Mouse (Mus musculus) heart, adult 2 months (tissue): ENCODE results near the gene Ror2. TPM values are rescaled to one million over a fixed set of nuclear protein-coding genes. Genes with fewer than 3 reads are reported as not detected.

Experiments
- DNase-seq, 2 experiments: peaks; one replicate each; pipeline ENCODE4 v3.0.0; 2021
- H3K27ac ChIP-seq: fragments of 200-600 bp; 2 replicates; pipeline ENCODE4 v1.8.1; 2022
- H3K27me3 ChIP-seq: fragments of 200-500 bp; 2 replicates; pipeline ENCODE4 v1.6.1; 2012; ENCODE audit warnings: mild to moderate bottlenecking, low read length, inconsistent platforms, mixed read lengths; ENCODE audit not compliant: control insufficient read depth, insufficient read depth
- H3K36me3 ChIP-seq: fragments of 200-500 bp; 2 replicates; pipeline ENCODE4 v1.6.1; 2012; ENCODE audit warnings: low read length, inconsistent platforms; ENCODE audit not compliant: control insufficient read depth, insufficient read depth
- H3K4me1 ChIP-seq: fragments of 200-500 bp; 2 replicates; pipeline ENCODE4 v1.6.1; 2011; ENCODE audit warnings: low read length; ENCODE audit not compliant: control insufficient read depth, insufficient read depth
- H3K4me3 ChIP-seq: fragments of 200-600 bp; 2 replicates; pipeline ENCODE4 v1.8.1; 2022
- H3K79me2 ChIP-seq: fragments of 200-500 bp; replicated peaks from 2 replicates; pipeline ENCODE4 v1.6.1; 2012; ENCODE audit warnings: mild to moderate bottlenecking, inconsistent platforms, low read length, moderate library complexity, mixed read lengths; ENCODE audit not compliant: control insufficient read depth, insufficient read depth
- H3K9ac ChIP-seq: fragments of 200-500 bp; 2 replicates; pipeline ENCODE4 v1.6.1; 2012; ENCODE audit warnings: low read depth, mild to moderate bottlenecking, control low read depth, inconsistent platforms, low read length, mixed read lengths
- CTCF ChIP-seq: fragments of 200-600 bp; IDR thresholded peaks from 2 replicates; pipeline ENCODE4 v1.8.1; 2022; ENCODE audit warnings: antibody characterized with exemption, mild to moderate bottlenecking, moderate library complexity
- EP300 ChIP-seq: fragments of 200-500 bp; IDR thresholded peaks from 2 replicates; pipeline ENCODE4 v1.6.1; 2011; ENCODE audit warnings: low read depth, low read length, control low read depth; ENCODE audit not compliant: insufficient read depth
- POLR2A ChIP-seq: fragments of 200-500 bp; IDR thresholded peaks from 2 replicates; pipeline ENCODE4 v1.6.1; 2011; ENCODE audit warnings: mild to moderate bottlenecking, low read depth, low read length, control low read depth; ENCODE audit not compliant: insufficient read depth
- WGBS: fragments of 180-500 bp; shearing (Covaris S2); methylation state at CpG from one replicate; pipeline ENCODE4 v1.1.7; 2018; 5-methylcytosine and 5-hydroxymethylcytosine counted together
- intact Hi-C: fragments of 180-260 bp; cut with DNase I; formaldehyde crosslinking; loops from one replicate; pipeline ENCODE4 v1.15.1; 2025
- polyA plus RNA-seq: library from polyadenylated mRNA; depleted of rRNA; stranded (reverse); fragments of >200 nt; gene quantifications from 2 replicates; pipeline ENCODE4 v1.2.3, GENCODE M21; 2012
- total RNA-seq, 2 experiments: library from RNA; stranded (reverse); gene quantifications; 2 replicates each; pipeline ENCODE4 v1.2.3; 2021

Ror2 gene
- total and polyA plus RNA-seq, 3 experiments, result 1.1 to 1.9 (median 1.5) TPM

DNA sequence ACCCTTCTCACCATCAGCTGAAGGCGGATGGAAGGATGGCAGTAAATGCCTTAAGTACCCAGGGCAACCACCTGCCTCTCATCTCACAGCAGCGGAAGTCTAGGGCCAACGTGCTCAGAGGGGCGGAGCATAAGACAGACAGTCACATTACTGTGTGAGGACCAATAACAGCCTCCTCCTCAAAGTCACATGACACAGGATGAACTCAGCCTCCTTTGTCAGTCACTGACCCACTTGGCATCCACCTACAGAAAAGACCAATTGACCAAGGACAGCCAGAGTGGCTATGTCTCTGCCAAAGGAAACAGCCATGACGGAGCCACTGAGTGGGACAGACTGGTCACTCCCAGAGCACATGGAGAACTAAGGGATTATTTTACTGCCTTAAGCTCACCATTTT lies 160.3 kb downstream of the Ror2 start:
- intact Hi-C loops, result no loop called here
- no peaks in the 10 kb centered on the region for H3K36me3 ChIP-seq
- H3K4me1 ChIP-seq, result no peaks in the 10 kb centered on the region
- no peaks in the 10 kb centered on the region for H3K79me2 ChIP-seq
- DNase-seq, result no peak
- 70% methylated on average over 5 of the region's 5 CpGs for WGBS
- TF ChIP-seq CTCF (no peak), POLR2A (no peak), EP300 (no peak)
- H3K4me3 ChIP-seq, result no peak overlapping the region
- no peak overlapping the region for H3K9ac ChIP-seq
- no peaks in the 10 kb centered on the region for H3K27me3 ChIP-seq
- no peak overlapping the region for H3K27ac ChIP-seq

DNA sequence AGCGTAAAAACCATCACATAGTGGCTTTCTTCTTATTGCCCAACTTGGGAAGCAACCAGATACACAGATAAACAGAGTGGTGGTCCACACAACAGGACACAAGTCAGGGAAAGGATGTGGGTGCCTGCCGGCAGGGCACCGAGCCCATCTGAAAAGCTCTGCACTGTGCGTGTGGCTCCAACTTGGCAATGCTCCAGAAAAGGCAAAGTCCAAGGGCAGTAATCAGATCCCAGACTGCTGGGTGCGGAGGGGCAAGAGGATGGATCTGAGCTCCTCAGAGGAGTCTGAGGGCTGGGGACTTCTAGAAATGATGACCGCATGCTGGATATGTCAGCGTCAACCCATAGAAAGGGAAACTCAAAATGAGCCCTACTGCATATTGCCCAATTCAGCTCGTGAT lies 163.8 kb downstream of the Ror2 start:
- no peak for DNase-seq

DNA sequence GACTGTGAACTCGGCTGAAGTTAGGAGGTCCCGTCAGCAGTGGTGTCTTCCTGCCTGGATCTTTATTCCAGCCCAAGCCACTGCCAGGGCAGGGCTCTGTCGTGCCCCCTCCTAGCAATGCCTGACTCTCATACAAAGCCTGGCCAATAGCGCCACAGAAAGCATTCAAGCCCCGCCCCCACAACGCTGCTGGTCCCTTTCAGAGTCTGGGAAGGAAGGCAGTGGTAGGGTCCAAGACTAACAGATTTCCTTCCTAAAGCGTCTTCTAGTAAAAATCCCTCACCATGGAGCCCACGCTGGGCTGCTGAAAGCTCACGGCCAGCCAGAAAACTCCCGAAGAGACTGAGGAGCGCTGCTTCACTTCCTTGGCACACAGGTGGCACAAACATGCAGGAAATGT lies 165.0 kb downstream of the Ror2 start:
- H3K9ac ChIP-seq, result no peak overlapping the region
- no peak overlapping the region for H3K27ac ChIP-seq
- intact Hi-C loops, result loop anchor here (2.0 kb wide), 1 partner anchor 166 kb away; the partner anchor contains the start of gene Ror2
- WGBS, result 38% methylated on average over 11 of the region's 11 CpGs
- H3K36me3 ChIP-seq, result no peaks in the 10 kb centered on the region
- H3K4me3 ChIP-seq, result no peak overlapping the region
- H3K4me1 ChIP-seq, result no peaks in the 10 kb centered on the region
- H3K27me3 ChIP-seq, result no peaks in the 10 kb centered on the region
- TF ChIP-seq POLR2A, result no peak
- no peak for TF ChIP-seq EP300
- no peak for TF ChIP-seq CTCF
- DNase-seq, result no peak
- no peaks in the 10 kb centered on the region for H3K79me2 ChIP-seq

More for the DNA sequence above, 163.8 kb downstream of the Ror2 start:
- H3K79me2 ChIP-seq, result no peaks in the 10 kb centered on the region
- no peak overlapping the region for H3K27ac ChIP-seq
- H3K4me3 ChIP-seq, result no peak overlapping the region
- intact Hi-C loops, result no loop called here
- H3K27me3 ChIP-seq, result no peaks in the 10 kb centered on the region
- 70% methylated on average over 8 of the region's 8 CpGs for WGBS
- H3K4me1 ChIP-seq, result no peaks in the 10 kb centered on the region
- no peaks in the 10 kb centered on the region for H3K36me3 ChIP-seq
- no peak overlapping the region for H3K9ac ChIP-seq
- TF ChIP-seq CTCF (no peak), POLR2A (no peak), EP300 (no peak)

DNA sequence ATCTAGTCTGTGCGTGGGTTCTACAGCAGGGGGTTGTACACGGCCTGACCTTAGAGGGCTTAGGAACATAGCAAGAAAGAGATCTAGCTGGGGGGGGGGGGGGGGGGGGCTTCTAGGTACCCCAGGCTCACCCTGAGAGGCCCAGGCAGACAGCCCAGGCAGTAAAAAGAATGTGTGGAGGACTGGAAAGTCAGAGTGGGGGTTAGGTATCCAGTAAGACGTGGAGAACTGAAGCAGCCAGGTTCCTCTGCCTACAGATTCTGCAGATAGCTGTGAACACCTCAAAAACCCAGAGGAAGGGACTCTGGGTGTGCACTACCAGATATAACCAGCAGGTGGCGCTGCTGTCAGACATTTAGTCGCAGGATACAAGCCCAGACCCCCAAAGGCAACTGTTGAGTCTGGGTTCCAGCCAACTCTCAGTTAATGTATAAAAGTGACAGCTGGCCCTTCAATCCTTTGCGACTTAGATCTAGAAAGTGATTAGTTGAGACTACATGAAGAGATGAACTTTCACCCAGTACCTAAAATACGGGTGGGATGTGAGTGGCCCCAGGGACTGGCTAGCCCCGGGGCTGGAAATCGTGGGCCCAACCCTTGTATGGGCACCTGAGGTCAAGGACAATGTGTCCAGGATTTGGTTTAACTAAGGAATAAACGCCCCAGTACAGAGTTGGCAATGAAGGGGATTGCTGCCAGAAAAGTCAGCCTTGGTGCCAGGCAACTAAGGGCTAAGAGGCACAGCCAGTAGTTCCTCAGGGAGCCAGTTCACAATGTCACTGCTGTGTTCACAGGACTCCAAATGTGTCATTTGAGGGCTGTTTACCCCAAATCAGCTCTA lies 166.1 kb downstream of the Ror2 start:
- H3K4me3 ChIP-seq, result no peak overlapping the region
- no peaks in the 10 kb centered on the region for H3K79me2 ChIP-seq
- DNase-seq, result peak; percentile 60 to 81
- peak; percentile 91 for TF ChIP-seq CTCF
- no peak for TF ChIP-seq POLR2A
- no peak for TF ChIP-seq EP300
- no peaks in the 10 kb centered on the region for H3K36me3 ChIP-seq
- no peak overlapping the region for H3K27ac ChIP-seq
- no peak overlapping the region for H3K9ac ChIP-seq
- H3K4me1 ChIP-seq, result no peaks in the 10 kb centered on the region
- H3K27me3 ChIP-seq, result no peaks in the 10 kb centered on the region
- 30% methylated on average over 10 of the region's 10 CpGs for WGBS
- intact Hi-C loops, result loop anchor here (1.0 to 5.0 kb wide), 3 partner anchors 167 to 236 kb away; partner anchors contain the start of gene Ror2

DNA sequence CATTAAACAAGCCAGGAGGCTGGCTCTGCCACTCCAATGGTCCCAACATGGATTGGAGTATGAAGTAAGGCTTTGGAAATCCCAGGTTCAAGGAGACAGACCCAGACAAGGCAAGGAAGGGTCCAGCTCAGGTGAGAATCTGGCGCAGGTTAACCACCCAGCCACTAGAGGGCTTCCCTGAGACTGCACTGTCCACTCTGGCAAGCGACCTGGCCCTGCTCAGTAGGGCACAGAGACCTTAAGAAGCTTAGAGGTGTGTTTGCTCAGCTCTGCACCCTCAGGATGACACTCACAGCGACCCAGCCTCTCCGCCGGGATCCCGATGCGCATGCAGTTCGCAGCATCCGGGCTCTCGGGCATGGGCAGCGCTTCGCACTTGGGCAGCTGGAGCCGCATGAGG lies 167.5 kb downstream of the Ror2 start:
- 78% methylated on average over 13 of the region's 13 CpGs for WGBS
- intact Hi-C loops, result loop anchor here (5.0 kb wide), 1 partner anchor 194 kb away; no protein-coding TSS in a partner anchor
- TF ChIP-seq POLR2A, result no peak
- TF ChIP-seq EP300, result no peak
- TF ChIP-seq CTCF, result peak; percentile 60
- no peaks in the 10 kb centered on the region for H3K4me1 ChIP-seq
- no peak for DNase-seq
- no peak overlapping the region for H3K9ac ChIP-seq
- no peaks in the 10 kb centered on the region for H3K79me2 ChIP-seq
- no peaks in the 10 kb centered on the region for H3K27me3 ChIP-seq
- H3K27ac ChIP-seq, result no peak overlapping the region
- no peaks in the 10 kb centered on the region for H3K36me3 ChIP-seq
- H3K4me3 ChIP-seq, result no peak overlapping the region

DNA sequence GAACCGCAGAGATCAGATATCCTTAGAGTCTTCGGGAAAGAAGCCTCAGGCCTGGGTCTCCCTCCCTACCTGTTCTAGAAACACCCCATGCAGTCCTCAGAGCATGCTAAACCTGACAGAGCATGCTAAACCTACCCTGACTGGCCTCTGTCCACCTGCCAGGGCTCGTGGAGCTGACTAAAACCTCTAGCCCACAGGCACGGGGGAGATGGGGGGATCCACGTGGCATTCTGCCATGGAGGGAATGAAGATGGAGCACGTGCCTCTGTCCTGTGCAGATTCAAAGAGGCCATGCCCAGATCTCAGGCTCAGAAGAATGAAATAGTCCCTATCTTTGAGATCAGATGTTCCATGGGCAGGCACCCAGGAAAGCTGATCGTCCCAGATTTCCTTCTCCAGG lies 168.0 kb downstream of the Ror2 start:
- DNase-seq, result no peak
- Histone ChIP-seq H3K27ac (no peak overlapping the region), H3K36me3 (no peaks in the 10 kb centered on the region), H3K27me3 (no peaks in the 10 kb centered on the region), H3K4me1 (no peaks in the 10 kb centered on the region), H3K9ac (no peak overlapping the region), H3K4me3 (no peak overlapping the region), H3K79me2 (no peaks in the 10 kb centered on the region)
- intact Hi-C loops, result loop anchor here (5.0 kb wide), 1 partner anchor 194 kb away; no protein-coding TSS in a partner anchor
- no peak for TF ChIP-seq EP300
- TF ChIP-seq CTCF, result no peak
- no peak for TF ChIP-seq POLR2A
- WGBS, result 89% methylated on average over 7 of the region's 7 CpGs
